Mouse (Mus musculus) thymus, postnatal 14 days (tissue): ENCODE measurements around the gene Zmynd10.

Experiments
- DNase-seq: peaks from one replicate; pipeline ENCODE4 v3.0.0; 2021

The Zmynd10 gene

GRCm38 (mm10) chr9:107581584-107581983 lies 34.5 kb downstream of the Zmynd10 start:
- no peak for DNase-seq

- no peak for DNase-seq
These were observed 35.5 kb downstream of the Zmynd10 start for GRCm38 (mm10) chr9:107582509-107583062.

- no peak for DNase-seq
These were observed 36.1 kb downstream of the Zmynd10 start for GRCm38 (mm10) chr9:107583174-107583573.

GRCm38 (mm10) chr9:107586504-107586903 lies 39.4 kb downstream of the Zmynd10 start:
- no peak for DNase-seq

- DNase-seq: peak; percentile 99
These were observed 40.1 kb downstream of the Zmynd10 start, which contains the start of gene Ifrd2 for GRCm38 (mm10) chr9:107586974-107587832. Gene Ifrd2 (plus strand): TSS chr9:107587642.

- DNase-seq: no peak
These were observed 40.9 kb downstream of the Zmynd10 start for GRCm38 (mm10) chr9:107587833-107588639.

- DNase-seq: no peak
These were observed 43.1 kb downstream of the Zmynd10 start for GRCm38 (mm10) chr9:107590058-107590772.

GRCm38 (mm10) chr9:107590773-107591060 lies 43.6 kb downstream of the Zmynd10 start:
- DNase-seq: no peak

- no peak for DNase-seq
These were observed 46.2 kb downstream of the Zmynd10 start for GRCm38 (mm10) chr9:107593101-107593976.

GRCm38 (mm10) chr9:107594281-107595062 lies 47.4 kb downstream of the Zmynd10 start:
- no peak for DNase-seq

GRCm38 (mm10) chr9:107596619-107597569 lies 49.8 kb downstream of the Zmynd10 start:
- no peak for DNase-seq

GRCm38 (mm10) chr9:107598385-107598784 lies 51.3 kb downstream of the Zmynd10 start:
- DNase-seq: no peak

GRCm38 (mm10) chr9:107599433-107599832 lies 52.3 kb downstream of the Zmynd10 start:
- no peak for DNase-seq

GRCm38 (mm10) chr9:107599842-107600241 lies 52.7 kb downstream of the Zmynd10 start:
- no peak for DNase-seq

- peak; percentile 38 for DNase-seq
These were observed 53.6 kb downstream of the Zmynd10 start for GRCm38 (mm10) chr9:107600745-107601144.
